Mouse (Mus musculus) forebrain, postnatal 0 days (tissue): ENCODE results near the gene Vegfa. TPM values are rescaled to one million over a fixed set of nuclear protein-coding genes. Genes with fewer than 3 reads are reported as not detected.
A peak's percentile ranks its signal among the peaks of the same experiment; 100 is the strongest.

ENCODE experiments used
- ATAC-seq: fragments of 200-750 bp; cut with Nextera tagmentation; 2 replicates; pipeline ENCODE4 v1.8.0; 2017; ENCODE audit warnings: mild to moderate bottlenecking, moderate library complexity
- DNase-seq: peaks from one replicate; pipeline ENCODE4 v3.0.0-alpha.2; 2015
- H3K27ac ChIP-seq: fragments of 300-500 bp; sonication (generic); 2 replicates; pipeline ENCODE4 v1.5.1; 2014; ENCODE audit warnings: low read depth, mild to moderate bottlenecking, antibody characterized with exemption, low read length, moderate library complexity, mixed read lengths
- H3K27me3 ChIP-seq: fragments of 300-500 bp; sonication (generic); 2 replicates; pipeline ENCODE4 v1.6.1; 2014; ENCODE audit warnings: mild to moderate bottlenecking, low read length, mixed read lengths; ENCODE audit not compliant: insufficient read depth
- H3K36me3 ChIP-seq: fragments of 300-500 bp; sonication (generic); 2 replicates; pipeline ENCODE4 v1.6.1; 2014; ENCODE audit warnings: mild to moderate bottlenecking, moderate library complexity; ENCODE audit not compliant: insufficient read depth
- H3K4me1 ChIP-seq: fragments of 300-500 bp; sonication (generic); 2 replicates; pipeline ENCODE4 v1.6.1; 2014; ENCODE audit warnings: antibody characterized with exemption; ENCODE audit not compliant: insufficient read depth
- H3K4me2 ChIP-seq: fragments of 300-500 bp; sonication (generic); 2 replicates; pipeline ENCODE4 v1.6.1; 2014; ENCODE audit warnings: low read depth, mild to moderate bottlenecking, moderate library complexity
- H3K4me3 ChIP-seq: fragments of 300-500 bp; sonication (generic); 2 replicates; pipeline ENCODE4 v1.5.1; 2014; ENCODE audit warnings: low read depth, low read length, mixed read lengths
- H3K9ac ChIP-seq: fragments of 300-500 bp; sonication (generic); 2 replicates; pipeline ENCODE4 v1.6.1; 2014; ENCODE audit warnings: mild to moderate bottlenecking
- H3K9me3 ChIP-seq: fragments of 300-500 bp; sonication (generic); 2 replicates; pipeline ENCODE4 v1.6.1; 2016; ENCODE audit warnings: low read length
- CTCF ChIP-seq: sonication (generic); IDR thresholded peaks from 2 replicates; pipeline ENCODE4 v1.5.1; 2016; ENCODE audit warnings: antibody characterized with exemption, control low read depth, low read depth
- WGBS: fragments of 180-500 bp; shearing (Covaris S2); extraction: QIAGEN DNeasy Blood & Tissue Kit; methylation state at CpG from one replicate; pipeline ENCODE4 v1.1.7; 2014; 5-methylcytosine and 5-hydroxymethylcytosine counted together
- polyA plus RNA-seq: library from polyadenylated mRNA; unstranded; fragments of >200 nt; fragmentation: Nextera tagmentation; extraction: Ambion mirVana; gene quantifications from 2 replicates; pipeline ENCODE4 v1.2.1, GENCODE M21; 2015
- total RNA-seq: library from RNA; depleted of rRNA; stranded (reverse); fragments of >200 nt; gene quantifications from 2 replicates; pipeline ENCODE4 v1.2.3, GENCODE M21; 2014

Gene Vegfa
- total and polyA plus RNA-seq, 2 experiments from 2014 or later, result 2.0 to 96.5 TPM

GRCm38 (mm10) chr17:46027066-46027917 is 4.9 kb downstream of the Vegfa start:
- Histone ChIP-seq H3K4me3 (peak overlapping the region; percentile 26), H3K4me2 (peak overlapping the region; percentile 65), H3K27ac (peak overlapping the region; percentile 74), H3K4me1 (peaks cover 25% of the 10 kb centered on the region), H3K27me3 (no peaks in the 10 kb centered on the region), H3K36me3 (peaks cover 13% of the 10 kb centered on the region), H3K9me3 (no peaks in the 10 kb centered on the region), H3K9ac (peak overlapping the region; percentile 53)
- WGBS, result 8% methylated on average over 16 of the region's 16 CpGs
- peak; percentile 84 for TF ChIP-seq CTCF
- DNase-seq (peak; percentile 86), ATAC-seq (peak; percentile 44)

- Histone ChIP-seq H3K27me3 (no peaks in the 10 kb centered on the region), H3K9me3 (no peaks in the 10 kb centered on the region), H3K4me2 (no peak overlapping the region), H3K4me1 (peaks cover 25% of the 10 kb centered on the region), H3K4me3 (no peak overlapping the region), H3K9ac (no peak overlapping the region), H3K36me3 (peaks cover 24% of the 10 kb centered on the region), H3K27ac (no peak overlapping the region)
- ATAC-seq, result no peak
- TF ChIP-seq CTCF, result no peak
- no peak for DNase-seq
- WGBS, result 85% methylated on average over 11 of the region's 11 CpGs
These were observed 6.1 kb downstream of the Vegfa start for GRCm38 (mm10) chr17:46025927-46026668.

GRCm38 (mm10) chr17:46025207-46025606 is 7.0 kb downstream of the Vegfa start:
- no peak overlapping the region for H3K4me2 ChIP-seq
- H3K9me3 ChIP-seq, result no peaks in the 10 kb centered on the region

GRCm38 (mm10) chr17:46024192-46024591 is 8.0 kb downstream of the Vegfa start:
- Histone ChIP-seq H3K27me3 (no peaks in the 10 kb centered on the region), H3K36me3 (peaks cover 40% of the 10 kb centered on the region), H3K4me3 (no peak overlapping the region), H3K4me1 (peaks cover 18% of the 10 kb centered on the region), H3K27ac (no peak overlapping the region), H3K9ac (no peak overlapping the region), H3K9me3 (no peaks in the 10 kb centered on the region), H3K4me2 (no peak overlapping the region)
- ATAC-seq (no peak), DNase-seq (no peak)
- 92% methylated on average over 5 of the region's 5 CpGs for WGBS
- no peak for TF ChIP-seq CTCF

More at GRCm38 (mm10) chr17:46025207-46025606, 7.0 kb downstream of the Vegfa start:
- Histone ChIP-seq H3K4me1 (peaks cover 25% of the 10 kb centered on the region), H3K36me3 (peaks cover 30% of the 10 kb centered on the region), H3K27ac (no peak overlapping the region), H3K4me3 (no peak overlapping the region), H3K9ac (no peak overlapping the region), H3K27me3 (no peaks in the 10 kb centered on the region)
- DNase-seq (no peak), ATAC-seq (no peak)
- TF ChIP-seq CTCF, result no peak
- whole genome bisulfite sequencing, result 92% methylated on average over 15 of the region's 15 CpGs

- DNase-seq (no peak), ATAC-seq (no peak)
- H3K36me3 ChIP-seq, result peaks cover 46% of the 10 kb centered on the region
- H3K4me1 ChIP-seq, result peaks cover 12% of the 10 kb centered on the region
- no peak overlapping the region for H3K4me3 ChIP-seq
- H3K27me3 ChIP-seq, result no peaks in the 10 kb centered on the region
- TF ChIP-seq CTCF, result no peak
- 95% methylated on average over 8 of the region's 8 CpGs for WGBS
- H3K9ac ChIP-seq, result no peak overlapping the region
- no peak overlapping the region for H3K27ac ChIP-seq
- no peaks in the 10 kb centered on the region for H3K9me3 ChIP-seq
- H3K4me2 ChIP-seq, result no peak overlapping the region
These were observed 8.6 kb downstream of the Vegfa start for GRCm38 (mm10) chr17:46023572-46023971.

- ATAC-seq, result no peak
- DNase-seq, result peak; percentile 30
- H3K4me2 ChIP-seq, result no peak overlapping the region
- no peak overlapping the region for H3K4me3 ChIP-seq
- TF ChIP-seq CTCF, result no peak
- 64% methylated on average over 6 of the region's 6 CpGs for WGBS
- H3K27me3 ChIP-seq, result no peaks in the 10 kb centered on the region
- no peak overlapping the region for H3K9ac ChIP-seq
- H3K27ac ChIP-seq, result no peak overlapping the region
- no peaks in the 10 kb centered on the region for H3K9me3 ChIP-seq
- H3K4me1 ChIP-seq, result peaks cover 6% of the 10 kb centered on the region; the same call in 1 of the 2 replicates
- H3K36me3 ChIP-seq, result peaks cover 51% of the 10 kb centered on the region
These were observed 9.2 kb downstream of the Vegfa start for GRCm38 (mm10) chr17:46022934-46023333.

- ATAC-seq (no peak), DNase-seq (no peak)
- no peaks in the 10 kb centered on the region for H3K27me3 ChIP-seq
- H3K9me3 ChIP-seq, result no peaks in the 10 kb centered on the region
- peaks cover 54% of the 10 kb centered on the region for H3K36me3 ChIP-seq
- no peak overlapping the region for H3K27ac ChIP-seq
- WGBS, result 85% methylated on average over 4 of the region's 4 CpGs
- no peak overlapping the region for H3K9ac ChIP-seq
- TF ChIP-seq CTCF, result no peak
- no peak overlapping the region for H3K4me2 ChIP-seq
- H3K4me3 ChIP-seq, result no peak overlapping the region
- peaks cover 5% of the 10 kb centered on the region; the same call in 1 of the 2 replicates for H3K4me1 ChIP-seq
These were observed 9.7 kb downstream of the Vegfa start for GRCm38 (mm10) chr17:46022427-46022826.
